Mouse (Mus musculus): ENCODE measurements around the gene Lonrf2.

DNA sequence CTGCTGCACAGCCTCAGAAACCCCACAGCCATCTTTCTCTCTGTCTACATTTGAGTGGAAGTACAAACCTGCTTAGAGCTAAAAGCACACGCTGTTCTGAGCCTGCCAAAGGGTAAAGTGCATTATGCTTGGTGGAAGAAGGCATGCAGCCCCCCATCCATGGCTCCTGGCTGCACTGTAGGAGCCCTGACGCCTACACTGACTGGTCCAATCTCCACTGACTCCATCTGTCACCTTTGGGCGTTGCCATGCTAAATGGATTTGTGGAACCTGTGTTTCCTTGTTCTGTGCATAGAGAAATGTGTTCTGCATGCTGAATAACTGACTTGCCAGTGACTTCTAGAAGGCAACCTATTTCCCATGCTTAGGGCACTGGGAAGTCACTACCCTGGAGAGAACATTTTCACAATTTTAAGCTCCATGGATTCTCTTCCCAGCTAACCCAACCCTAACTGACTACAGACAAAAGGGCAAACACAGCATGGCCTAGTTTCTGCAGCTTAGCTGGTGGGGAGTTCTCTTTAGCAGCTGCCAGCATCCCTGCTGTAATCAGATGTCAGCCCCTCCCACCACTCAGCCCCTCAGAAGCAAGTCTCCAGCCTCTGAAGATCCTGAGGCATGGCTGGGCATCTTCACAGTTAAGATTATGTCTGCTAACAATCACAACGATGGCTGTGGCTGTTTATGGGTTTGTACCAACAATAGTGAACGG, 40.3 kb upstream of the Lonrf2 start:
- no peak for TF ChIP-seq EP300 (IDR thresholded peaks at IDR 0.05; ENCODE audit: low read length)
- no peak for TF ChIP-seq POLR2A (IDR thresholded peaks at IDR 0.05; ENCODE audit: low read depth, low read length)
- TF ChIP-seq USF1 (IDR thresholded peaks at IDR 0.05; ENCODE audit: low read depth, low read length): no peak
- TF ChIP-seq SMC3 (IDR thresholded peaks at IDR 0.05; ENCODE audit: low read depth, low read length): no peak
- no peak for TF ChIP-seq RCOR1 (conservative IDR thresholded peaks at IDR 0.05; ENCODE audit: low read depth, low read length)
- TF ChIP-seq CTCF (conservative IDR thresholded peaks at IDR 0.05 in 1 of 2, IDR thresholded peaks at IDR 0.05 in 1 of 2; ENCODE audit: low read depth in 2 of 2, low read length in 2 of 2): no peak
